Mouse (Mus musculus): Measurements from ENCODE around the gene Stambpl1. TPM values are rescaled to one million over a fixed set of nuclear protein-coding genes. Genes with fewer than 3 reads are reported as not detected.

Stambpl1 gene
- polyA plus RNA-seq, 1 experiment from 2014 or later = 11.9 TPM

DNA sequence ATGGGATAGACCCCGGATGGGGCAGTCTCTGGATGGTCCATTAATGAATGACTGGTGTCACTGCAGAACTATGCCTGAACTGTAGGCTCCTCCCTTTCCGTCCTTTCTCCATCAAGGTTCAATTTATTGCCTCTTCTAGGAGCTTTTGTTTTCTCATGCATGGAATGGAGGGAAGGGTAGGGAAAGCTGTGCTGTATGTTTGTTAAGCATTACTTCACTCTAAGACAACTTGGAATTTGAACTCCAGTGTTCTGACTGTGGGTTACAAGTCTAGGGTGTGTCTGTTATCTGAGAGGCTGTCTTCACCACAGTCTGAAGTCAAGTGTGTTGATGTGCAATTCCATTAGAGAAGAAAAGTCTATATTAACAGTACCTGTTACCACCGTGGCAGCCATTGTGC, 17.0 kb downstream of the Stambpl1 start:
- no peak for ATAC-seq (ENCODE audit: low read depth)
- 72% methylated on average over 3 of the region's 3 CpGs for WGBS
- Histone ChIP-seq H3K36me3 (ENCODE audit: control insufficient read depth, insufficient read depth, low read length) (no peaks in the 10 kb centered on the region), H3K9me3 (ENCODE audit: control insufficient read depth, low read length) (no peaks in the 10 kb centered on the region), H3K27me3 (ENCODE audit: control insufficient read depth, insufficient read depth, low read depth, low read length) (no peaks in the 10 kb centered on the region), H3K4me3 (ENCODE audit: low read length) (no peak overlapping the region), H3K4me2 (ENCODE audit: low read depth, low read length) (no peak overlapping the region), H3K9ac (ENCODE audit: low read length) (no peak overlapping the region), H3K4me1 (replicated peaks; ENCODE audit: control insufficient read depth, insufficient read depth, low read length) (peaks cover 12% of the 10 kb centered on the region), H3K27ac (ENCODE audit: low read length) (no peak overlapping the region)

DNA sequence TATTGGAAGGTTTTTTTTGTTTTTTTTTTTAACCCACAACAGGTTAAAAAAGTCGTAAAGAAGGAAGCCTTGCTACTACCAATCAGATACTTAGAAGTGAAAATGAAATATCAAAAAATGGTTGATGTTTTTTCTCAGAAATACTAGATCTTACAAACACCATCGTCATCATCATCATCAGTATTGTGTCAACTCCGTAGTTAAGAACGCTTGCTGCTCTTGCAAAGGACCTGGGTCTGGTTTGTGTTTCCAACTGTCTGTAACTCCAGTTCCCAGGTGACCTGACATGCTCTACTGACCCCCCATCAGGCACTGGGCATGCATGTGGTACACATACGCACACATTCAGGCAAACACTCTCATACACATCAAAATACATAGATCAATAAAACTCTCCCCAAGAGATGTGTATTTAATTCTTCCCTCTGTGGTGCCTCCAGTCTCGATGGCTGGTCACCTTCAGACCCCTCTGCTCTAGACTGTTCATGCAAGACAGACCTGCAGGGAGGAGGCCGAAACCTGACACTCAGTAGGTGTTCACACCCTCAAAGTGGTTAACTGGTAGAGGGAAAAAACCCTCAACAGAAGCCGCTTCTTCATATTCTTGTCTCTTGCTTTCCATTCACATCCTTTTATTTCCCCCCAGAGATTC, 18.0 kb downstream of the Stambpl1 start:
- Histone ChIP-seq H3K9ac (ENCODE audit: low read length) (no peak overlapping the region), H3K4me1 (replicated peaks; ENCODE audit: control insufficient read depth, insufficient read depth, low read length) (peaks cover 12% of the 10 kb centered on the region), H3K9me3 (ENCODE audit: control insufficient read depth, low read length) (no peaks in the 10 kb centered on the region), H3K4me3 (ENCODE audit: low read length) (no peak overlapping the region), H3K4me2 (ENCODE audit: low read depth, low read length) (no peak overlapping the region), H3K36me3 (ENCODE audit: control insufficient read depth, insufficient read depth, low read length) (no peaks in the 10 kb centered on the region), H3K27ac (ENCODE audit: low read length) (no peak overlapping the region), H3K27me3 (ENCODE audit: control insufficient read depth, insufficient read depth, low read depth, low read length) (no peaks in the 10 kb centered on the region)
- WGBS = 81% methylated on average over 8 of the region's 8 CpGs
- ATAC-seq (ENCODE audit: low read depth) = no peak

DNA sequence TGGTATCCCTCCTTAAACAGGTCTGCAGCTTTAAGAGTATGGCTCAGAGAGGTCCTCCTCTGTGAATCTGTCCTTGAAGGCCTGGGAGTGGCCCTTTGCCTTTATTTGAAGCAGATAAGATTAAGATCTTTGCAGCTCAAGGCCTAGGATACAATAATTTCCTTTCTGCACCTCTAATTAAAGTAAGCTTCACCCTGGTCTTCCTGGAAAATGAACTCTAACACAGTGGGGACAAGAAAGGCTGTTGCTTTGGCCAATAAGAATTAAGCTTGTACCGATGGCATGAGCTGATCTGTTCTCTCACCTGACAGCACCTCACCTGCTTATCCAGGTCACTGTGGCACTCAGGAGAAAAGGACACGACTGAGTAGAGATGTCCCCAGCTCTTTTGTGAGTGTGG, 18.8 kb downstream of the Stambpl1 start:
- peaks cover 12% of the 10 kb centered on the region for H3K4me1 ChIP-seq (replicated peaks; ENCODE audit: control insufficient read depth, insufficient read depth, low read length)
- no peak overlapping the region for H3K27ac ChIP-seq (ENCODE audit: low read length)
- H3K36me3 ChIP-seq (ENCODE audit: control insufficient read depth, insufficient read depth, low read length) = no peaks in the 10 kb centered on the region
- H3K4me3 ChIP-seq (ENCODE audit: low read length) = no peak overlapping the region
- 36% methylated on average over 2 of the region's 2 CpGs for WGBS
- no peak overlapping the region for H3K4me2 ChIP-seq (ENCODE audit: low read depth, low read length)
- no peak overlapping the region for H3K9ac ChIP-seq (ENCODE audit: low read length)
- no peaks in the 10 kb centered on the region for H3K9me3 ChIP-seq (ENCODE audit: control insufficient read depth, low read length)
- ATAC-seq (ENCODE audit: low read depth) = no peak
- no peaks in the 10 kb centered on the region for H3K27me3 ChIP-seq (ENCODE audit: control insufficient read depth, insufficient read depth, low read depth, low read length)

GRCm38 (mm10) chr19:34212489-34213250, 20.6 kb downstream of the Stambpl1 start:
- peak; percentile 81 for ATAC-seq (ENCODE audit: low read depth)
- H3K4me1 ChIP-seq (replicated peaks; ENCODE audit: control insufficient read depth, insufficient read depth, low read length) = peaks cover 10% of the 10 kb centered on the region

GRCm38 (mm10) chr19:34213251-34213645, 21.2 kb downstream of the Stambpl1 start:
- H3K4me1 ChIP-seq (replicated peaks; ENCODE audit: control insufficient read depth, insufficient read depth, low read length) = peaks cover 10% of the 10 kb centered on the region
- no peaks in the 10 kb centered on the region for H3K9me3 ChIP-seq (ENCODE audit: control insufficient read depth, low read length)
- H3K4me2 ChIP-seq (ENCODE audit: low read depth, low read length) = no peak overlapping the region
- no peaks in the 10 kb centered on the region for H3K27me3 ChIP-seq (ENCODE audit: control insufficient read depth, insufficient read depth, low read depth, low read length)
- no peak overlapping the region for H3K4me3 ChIP-seq (ENCODE audit: low read length)
- H3K36me3 ChIP-seq (ENCODE audit: control insufficient read depth, insufficient read depth, low read length) = no peaks in the 10 kb centered on the region
- ATAC-seq (ENCODE audit: low read depth) = peak; percentile 45; the same call in 1 of the 2 replicates
- no peak overlapping the region for H3K9ac ChIP-seq (ENCODE audit: low read length)
- H3K27ac ChIP-seq (ENCODE audit: low read length) = no peak overlapping the region

More at GRCm38 (mm10) chr19:34212489-34213250, 20.6 kb downstream of the Stambpl1 start:
- Histone ChIP-seq H3K9ac (ENCODE audit: low read length) (no peak overlapping the region), H3K27ac (ENCODE audit: low read length) (no peak overlapping the region), H3K4me3 (ENCODE audit: low read length) (no peak overlapping the region), H3K36me3 (ENCODE audit: control insufficient read depth, insufficient read depth, low read length) (no peaks in the 10 kb centered on the region), H3K9me3 (ENCODE audit: control insufficient read depth, low read length) (no peaks in the 10 kb centered on the region), H3K27me3 (ENCODE audit: control insufficient read depth, insufficient read depth, low read depth, low read length) (no peaks in the 10 kb centered on the region), H3K4me2 (ENCODE audit: low read depth, low read length) (peak overlapping the region; percentile 18; the same call in 1 of the 2 replicates)
- 55% methylated on average over 12 of the region's 12 CpGs for WGBS

- H3K36me3 ChIP-seq (ENCODE audit: control insufficient read depth, insufficient read depth, low read length) = no peaks in the 10 kb centered on the region
- no peaks in the 10 kb centered on the region for H3K27me3 ChIP-seq (ENCODE audit: control insufficient read depth, insufficient read depth, low read depth, low read length)
- H3K4me3 ChIP-seq (ENCODE audit: low read length) = no peak overlapping the region
- no peak for ATAC-seq (ENCODE audit: low read depth)
- H3K27ac ChIP-seq (ENCODE audit: low read length) = no peak overlapping the region
- H3K9ac ChIP-seq (ENCODE audit: low read length) = no peak overlapping the region
- no peaks in the 10 kb centered on the region for H3K9me3 ChIP-seq (ENCODE audit: control insufficient read depth, low read length)
- no peak overlapping the region for H3K4me2 ChIP-seq (ENCODE audit: low read depth, low read length)
- H3K4me1 ChIP-seq (replicated peaks; ENCODE audit: control insufficient read depth, insufficient read depth, low read length) = peaks cover 10% of the 10 kb centered on the region
- WGBS = 52% methylated on average over 4 of the region's 4 CpGs
These were observed 22.1 kb downstream of the Stambpl1 start for GRCm38 (mm10) chr19:34214136-34214535.

DNA sequence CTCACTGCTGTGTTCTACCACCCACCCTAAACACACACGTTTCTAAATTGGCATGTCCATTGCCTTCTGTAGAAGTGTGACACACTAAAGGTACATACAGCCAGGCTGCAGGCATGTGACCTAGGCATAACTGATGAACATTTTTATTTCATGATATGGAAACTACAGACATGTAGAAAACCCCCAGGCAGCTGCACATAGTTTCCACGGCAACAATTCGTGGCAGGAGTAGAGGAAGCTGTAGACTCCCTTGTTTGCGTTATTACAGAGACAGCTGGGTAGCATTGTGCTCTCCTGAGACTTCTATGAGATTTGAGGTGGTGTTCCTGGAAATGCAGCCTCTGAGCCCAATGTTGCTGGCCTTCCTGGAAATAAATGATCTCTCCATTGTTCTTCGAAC, 24.9 kb downstream of the Stambpl1 start:
- H3K4me1 ChIP-seq (replicated peaks; ENCODE audit: control insufficient read depth, insufficient read depth, low read length) = peaks cover 5% of the 10 kb centered on the region
- no peak overlapping the region for H3K9ac ChIP-seq (ENCODE audit: low read length)
- WGBS = 67% methylated on average over 5 of the region's 5 CpGs
- no peak overlapping the region for H3K27ac ChIP-seq (ENCODE audit: low read length)
- H3K4me2 ChIP-seq (ENCODE audit: low read depth, low read length) = no peak overlapping the region
- no peaks in the 10 kb centered on the region for H3K27me3 ChIP-seq (ENCODE audit: control insufficient read depth, insufficient read depth, low read depth, low read length)
- no peaks in the 10 kb centered on the region for H3K9me3 ChIP-seq (ENCODE audit: control insufficient read depth, low read length)
- ATAC-seq (ENCODE audit: low read depth) = no peak
- no peaks in the 10 kb centered on the region for H3K36me3 ChIP-seq (ENCODE audit: control insufficient read depth, insufficient read depth, low read length)
- H3K4me3 ChIP-seq (ENCODE audit: low read length) = no peak overlapping the region

DNA sequence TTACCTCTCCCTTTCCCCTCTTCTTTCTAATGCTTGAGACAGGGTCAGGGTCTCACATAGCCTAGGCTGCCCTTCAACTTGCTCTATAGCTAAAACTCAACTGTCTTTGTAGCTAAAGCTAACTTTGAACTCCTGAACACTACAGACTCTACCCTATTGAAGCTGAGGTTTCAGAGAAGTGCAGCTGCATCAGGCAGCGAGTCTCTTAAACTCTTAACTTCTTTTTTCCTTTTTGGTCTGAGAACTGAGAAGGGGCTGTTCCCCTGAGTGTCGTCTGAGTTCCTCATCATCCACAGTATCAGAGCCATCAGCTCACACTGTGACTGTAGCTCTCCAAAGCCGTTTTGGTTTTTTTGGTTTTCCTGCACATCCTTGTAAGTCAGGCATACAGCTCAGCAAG, 25.7 kb downstream of the Stambpl1 start:
- H3K4me3 ChIP-seq (ENCODE audit: low read length) = no peak overlapping the region
- H3K9ac ChIP-seq (ENCODE audit: low read length) = no peak overlapping the region
- H3K4me2 ChIP-seq (ENCODE audit: low read depth, low read length) = no peak overlapping the region
- no peaks in the 10 kb centered on the region for H3K9me3 ChIP-seq (ENCODE audit: control insufficient read depth, low read length)
- H3K4me1 ChIP-seq (replicated peaks; ENCODE audit: control insufficient read depth, insufficient read depth, low read length) = no peaks in the 10 kb centered on the region; the same call in 1 of the 2 replicates
- WGBS = 67% methylated on average over 3 of the region's 3 CpGs
- no peaks in the 10 kb centered on the region for H3K27me3 ChIP-seq (ENCODE audit: control insufficient read depth, insufficient read depth, low read depth, low read length)
- no peak overlapping the region for H3K27ac ChIP-seq (ENCODE audit: low read length)
- no peaks in the 10 kb centered on the region for H3K36me3 ChIP-seq (ENCODE audit: control insufficient read depth, insufficient read depth, low read length)
- no peak for ATAC-seq (ENCODE audit: low read depth)

GRCm38 (mm10) chr19:34219260-34219968, 27.4 kb downstream of the Stambpl1 start:
- 88% methylated on average over 5 of the region's 5 CpGs for WGBS
- Histone ChIP-seq H3K9me3 (ENCODE audit: control insufficient read depth, low read length) (no peaks in the 10 kb centered on the region), H3K4me3 (ENCODE audit: low read length) (no peak overlapping the region), H3K4me1 (replicated peaks; ENCODE audit: control insufficient read depth, insufficient read depth, low read length) (no peaks in the 10 kb centered on the region), H3K27me3 (ENCODE audit: control insufficient read depth, insufficient read depth, low read depth, low read length) (no peaks in the 10 kb centered on the region), H3K36me3 (ENCODE audit: control insufficient read depth, insufficient read depth, low read length) (no peaks in the 10 kb centered on the region), H3K4me2 (ENCODE audit: low read depth, low read length) (no peak overlapping the region), H3K9ac (ENCODE audit: low read length) (no peak overlapping the region), H3K27ac (ENCODE audit: low read length) (no peak overlapping the region)
- ATAC-seq (ENCODE audit: low read depth) = no peak

Data from lung, embryonic 16.5 days (tissue).